Mouse (Mus musculus) mature B cell (primary cell): ENCODE data around the gene Clcn6.

ENCODE experiments used
- in situ Hi-C: fragments of 300-500 bp; cut with MboI; formaldehyde crosslinking; loops from 2 replicates; pipeline ENCODE4 v1.14.3; 2019

Gene Clcn6

GRCm38 (mm10) chr4:148038600-148039253 is at the start of gene Clcn6, which contains the start of gene Mthfr:
Gene Clcn6, minus strand, starts transcription at chr4:148038821.
Gene Mthfr, plus strand, starts transcription at chr4:148039077.
- in situ Hi-C loops = no loop called here

GRCm38 (mm10) chr4:148087907-148088527 is 49.4 kb upstream of the Clcn6 start, which contains the start of gene Agtrap:
Gene Agtrap, minus strand, starts transcription at chr4:148088031.
- in situ Hi-C loops = no loop called here

DNA sequence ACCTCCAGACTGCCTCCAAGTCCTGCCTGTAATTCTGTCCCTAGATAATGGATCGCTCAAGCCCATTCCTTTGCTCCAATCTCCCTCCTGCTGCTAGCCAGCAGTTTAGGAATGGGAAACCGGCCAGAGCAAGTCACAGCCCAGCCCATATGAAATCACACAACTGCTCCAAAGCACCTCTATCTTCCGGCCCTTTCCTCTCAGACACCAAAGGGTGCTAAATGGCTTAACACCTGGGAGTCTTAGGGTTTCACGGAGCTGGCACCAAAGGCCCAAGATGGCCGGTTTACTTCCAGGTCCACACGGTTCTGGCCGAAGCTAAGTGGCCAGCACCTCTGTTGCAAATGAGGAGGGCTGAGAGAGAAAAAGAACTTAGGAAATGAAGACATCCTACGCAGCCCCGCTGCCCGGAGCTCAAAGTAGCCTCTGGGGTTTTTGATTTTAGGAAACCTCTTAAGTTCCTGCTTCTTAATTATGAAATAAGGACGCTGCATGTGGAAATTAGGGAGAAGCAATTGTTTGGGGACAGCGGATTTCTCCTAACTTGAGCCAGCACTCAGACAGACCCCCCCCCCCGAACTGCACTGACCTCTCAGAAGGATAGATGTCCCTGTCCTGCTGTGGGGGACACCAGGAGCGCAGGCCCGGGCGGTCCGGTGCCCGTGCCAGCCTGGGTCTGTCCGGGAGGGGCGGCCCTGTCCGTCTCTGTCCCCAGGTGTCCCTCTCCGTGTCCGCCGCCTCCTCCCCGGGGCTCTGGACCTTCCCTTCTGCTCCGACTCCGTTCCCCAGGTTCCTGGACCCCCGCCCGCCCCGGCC is 48.7 kb upstream of the Clcn6 start:
- in situ Hi-C loops = no loop called here

- in situ Hi-C loops = no loop called here
Observed at GRCm38 (mm10) chr4:148085907-148086305, 47.3 kb upstream of the Clcn6 start.

DNA sequence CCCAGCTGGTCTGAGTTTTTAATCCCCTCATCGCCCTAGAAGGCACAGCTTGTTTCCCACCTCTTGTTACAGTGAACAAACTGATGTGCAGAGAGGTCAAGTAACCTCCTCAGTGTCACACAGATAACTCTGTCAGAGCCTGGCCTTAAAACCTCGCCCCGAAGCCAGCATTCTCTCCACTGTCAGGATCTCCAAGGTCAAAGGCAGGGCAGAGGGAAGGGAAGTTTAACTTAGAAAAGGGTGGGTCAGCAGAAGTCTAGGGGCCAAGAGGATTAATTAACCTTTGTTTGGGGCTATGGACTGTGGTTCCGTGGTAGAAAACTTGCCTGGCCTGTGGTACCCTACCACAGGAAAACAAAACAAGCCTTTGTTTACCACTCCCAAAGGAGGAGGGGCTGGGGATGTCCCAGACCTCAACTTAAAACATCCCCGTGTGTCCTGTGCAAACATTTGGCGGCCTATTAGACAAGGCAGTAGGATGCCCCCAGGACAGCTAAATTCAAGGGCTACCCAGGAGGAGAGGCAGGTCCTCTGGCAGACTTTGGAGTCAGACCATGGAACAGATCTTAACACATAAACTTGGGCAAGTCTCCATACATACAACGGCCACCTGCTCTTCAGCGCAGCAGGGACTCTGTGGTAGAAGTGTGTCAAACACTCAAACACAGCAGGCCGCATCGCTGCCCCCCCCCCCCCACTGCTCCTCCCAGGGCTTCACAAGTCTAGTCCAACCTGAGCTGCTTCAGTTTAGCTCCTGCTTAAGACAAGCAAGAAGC is 46.7 kb upstream of the Clcn6 start:
- in situ Hi-C loops = no loop called here

GRCm38 (mm10) chr4:148084261-148084714 is 45.7 kb upstream of the Clcn6 start:
- in situ Hi-C loops = no loop called here

DNA sequence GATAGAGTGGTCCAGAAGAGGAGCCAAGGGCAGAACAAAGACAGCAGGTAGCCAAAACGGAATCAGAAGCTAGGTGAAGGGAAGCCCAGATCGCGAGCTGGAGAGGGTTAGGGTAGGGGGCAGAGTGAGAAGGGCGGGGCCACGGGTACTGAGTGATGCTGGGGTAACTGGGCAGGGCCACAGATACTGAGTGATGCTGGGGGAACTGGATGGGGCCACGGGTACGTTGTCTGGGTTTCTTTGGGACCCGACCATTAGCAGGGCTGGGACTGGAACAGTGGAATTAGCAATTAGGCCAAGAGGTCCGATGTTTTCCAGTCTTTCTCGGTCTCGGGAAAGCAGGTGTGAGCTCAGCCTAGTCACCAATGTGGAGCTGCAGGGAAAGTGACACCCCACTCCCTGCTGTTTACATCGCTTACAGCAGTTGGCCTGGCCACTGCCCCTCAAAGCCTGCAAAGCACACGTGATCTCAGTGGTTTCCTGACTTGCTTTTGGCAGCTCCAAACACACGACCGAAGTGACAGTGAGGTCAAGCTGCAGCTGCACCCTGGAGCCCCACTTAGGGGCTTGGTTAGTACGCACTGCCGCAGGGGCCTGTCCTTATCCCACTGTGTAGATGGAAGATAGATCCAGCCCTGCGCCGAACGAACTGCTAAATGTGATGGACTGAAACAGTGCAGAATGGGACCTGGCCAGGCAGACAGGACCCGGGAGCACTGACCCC is 44.7 kb upstream of the Clcn6 start:
- in situ Hi-C loops = no loop called here

DNA sequence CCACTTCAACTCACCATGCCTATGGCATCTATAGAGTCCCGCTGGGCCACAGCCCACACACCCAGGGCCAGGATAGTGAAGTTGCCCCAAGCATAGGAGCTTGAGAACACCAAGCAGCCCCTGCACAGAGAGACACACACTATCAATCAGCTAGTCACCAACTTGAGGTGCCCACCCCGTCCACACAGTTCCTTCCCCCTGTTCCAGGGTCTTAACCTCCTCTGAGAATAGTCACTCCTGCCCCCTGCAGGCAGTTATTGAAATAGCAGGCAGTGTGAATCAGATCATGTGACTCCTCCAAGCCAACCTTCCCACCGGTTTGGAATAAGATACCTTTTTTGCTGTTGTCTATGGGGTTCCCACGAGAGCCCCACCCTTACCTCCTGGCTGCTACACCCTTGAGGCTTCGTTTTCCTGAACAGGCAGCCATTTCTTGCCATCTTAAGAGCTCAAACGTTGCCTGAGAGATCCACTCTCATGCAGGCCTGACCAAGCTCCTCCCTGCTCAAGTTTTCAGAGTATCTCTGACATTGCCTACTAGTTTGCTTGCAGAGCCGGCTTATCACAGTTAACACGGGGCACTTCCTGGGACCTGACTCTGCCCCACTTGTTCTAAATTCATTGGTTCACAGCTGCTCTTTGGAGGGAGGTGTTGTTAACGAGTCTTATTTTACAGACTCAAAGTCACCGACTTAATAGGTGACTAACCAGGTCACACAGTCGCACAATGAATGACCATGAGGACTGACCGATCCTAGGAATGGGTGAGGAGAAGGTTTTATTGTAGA is 43.8 kb upstream of the Clcn6 start:
- in situ Hi-C loops = no loop called here

GRCm38 (mm10) chr4:148081201-148081600 is 42.6 kb upstream of the Clcn6 start:
- in situ Hi-C loops = no loop called here

DNA sequence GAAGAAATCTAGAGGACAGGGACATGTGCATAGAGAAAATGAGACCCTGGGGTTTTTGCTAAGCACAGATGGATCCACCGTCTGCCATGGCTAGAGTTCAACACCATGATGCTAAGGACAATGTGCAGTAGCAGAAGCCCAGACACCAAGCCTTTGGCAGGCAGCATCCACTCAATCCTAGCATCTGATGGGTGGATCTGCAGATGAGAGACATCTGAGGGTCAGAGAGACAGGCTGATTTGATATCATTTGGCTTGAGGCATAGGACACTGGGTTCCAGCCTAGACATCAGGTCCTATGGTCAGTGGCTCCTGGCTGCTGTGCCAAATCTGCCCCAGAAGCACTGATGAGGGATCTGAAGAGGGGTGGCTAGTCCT is 42.0 kb upstream of the Clcn6 start:
- in situ Hi-C loops = no loop called here

DNA sequence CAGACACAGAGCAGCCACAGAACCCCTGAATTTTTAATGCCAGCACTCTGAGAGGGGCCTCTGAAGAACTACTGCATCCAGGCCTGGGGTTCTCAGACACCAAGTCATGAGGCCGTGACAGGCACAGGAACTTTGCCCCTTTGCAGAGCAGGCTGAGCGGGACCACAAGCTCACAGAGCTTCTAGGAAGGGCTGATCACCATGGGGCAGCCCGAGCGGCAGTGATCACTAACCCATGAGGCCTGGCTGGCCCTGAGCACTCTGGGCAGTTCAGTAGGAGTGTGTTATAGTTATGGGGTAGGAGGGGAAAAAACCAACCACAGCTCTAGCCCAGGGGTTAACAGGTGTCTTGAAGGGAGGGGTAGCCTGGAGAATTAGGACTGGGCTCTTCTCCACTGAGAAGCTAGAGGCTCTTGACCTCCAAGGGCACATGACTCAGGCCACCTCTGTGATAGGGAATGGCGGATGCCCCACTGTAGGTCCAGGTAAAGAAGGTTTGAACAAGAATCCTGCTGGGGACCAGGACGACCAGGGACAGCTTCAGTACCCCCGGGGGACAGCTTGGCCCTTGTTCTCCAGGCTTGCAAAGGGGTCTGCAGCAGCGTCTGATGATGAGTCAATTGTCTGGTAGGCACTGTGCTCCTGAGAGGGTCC is 41.4 kb upstream of the Clcn6 start:
- in situ Hi-C loops = no loop called here

DNA sequence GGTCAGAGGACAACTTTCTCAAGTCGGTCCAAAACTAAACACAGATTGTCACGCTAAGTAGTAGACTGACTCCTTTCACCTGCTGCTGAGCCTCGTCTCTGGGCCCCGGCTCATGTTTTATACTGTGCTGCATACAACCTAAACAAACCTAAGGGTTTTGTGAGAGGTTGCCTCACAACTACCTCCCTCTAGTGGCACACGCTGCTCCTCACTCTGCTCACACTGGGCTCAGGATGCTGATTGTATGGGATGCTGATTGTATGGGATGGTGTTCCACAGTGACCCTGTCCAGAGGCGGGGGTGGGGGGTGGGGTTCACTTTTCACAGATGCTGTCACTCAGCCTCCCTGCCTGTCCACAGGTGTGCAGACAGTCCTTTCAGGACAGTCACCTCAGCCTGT is 40.6 kb upstream of the Clcn6 start:
- in situ Hi-C loops = no loop called here

DNA sequence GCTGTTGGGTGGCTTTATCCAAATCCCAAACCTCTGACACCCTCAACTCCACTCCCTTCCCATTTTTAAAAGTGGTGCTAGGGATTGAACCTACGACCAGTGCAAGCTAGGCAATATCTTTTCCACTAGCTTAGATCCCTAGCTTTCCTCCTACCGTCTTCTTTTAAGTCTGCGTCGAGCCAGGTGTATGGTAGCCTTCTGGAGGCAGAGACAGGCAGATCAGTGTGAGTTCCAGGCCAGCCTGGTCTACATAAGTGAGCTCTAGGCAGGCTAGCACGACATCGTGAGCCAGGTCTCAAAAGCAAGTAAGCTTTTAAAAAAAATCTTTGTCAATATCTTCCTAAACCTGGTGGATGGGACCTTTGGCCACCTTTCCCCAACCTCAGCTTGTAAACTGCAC is 37.3 kb upstream of the Clcn6 start:
- in situ Hi-C loops = no loop called here

DNA sequence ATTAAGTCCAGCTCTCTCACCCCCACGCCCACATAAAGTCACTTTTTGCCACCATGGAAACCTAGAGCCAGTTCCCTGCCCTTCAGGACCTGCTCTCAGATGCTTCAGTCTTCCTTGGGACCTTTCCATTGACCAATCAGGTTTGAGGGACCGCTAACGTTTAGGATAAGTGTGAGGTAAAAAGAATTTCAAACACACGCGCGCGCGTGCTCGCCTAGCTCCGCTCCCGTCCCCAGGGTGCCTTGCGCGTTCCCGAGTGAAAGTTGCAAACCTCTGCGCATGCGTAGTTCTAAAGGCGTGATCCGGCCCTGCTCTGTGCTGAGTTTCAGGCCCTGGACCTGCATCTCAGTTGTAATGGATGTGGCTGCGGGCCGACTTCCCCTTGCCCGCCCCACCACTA is 36.6 kb upstream of the Clcn6 start:
- in situ Hi-C loops = no loop called here

GRCm38 (mm10) chr4:148074521-148075189 is 36.0 kb upstream of the Clcn6 start:
- in situ Hi-C loops = no loop called here

- in situ Hi-C loops = no loop called here
Observed at GRCm38 (mm10) chr4:148071508-148071907, 32.9 kb upstream of the Clcn6 start.

GRCm38 (mm10) chr4:148069602-148070218 is 31.1 kb upstream of the Clcn6 start:
- in situ Hi-C loops = no loop called here

GRCm38 (mm10) chr4:148067346-148067745 is 28.7 kb upstream of the Clcn6 start:
- in situ Hi-C loops = no loop called here

DNA sequence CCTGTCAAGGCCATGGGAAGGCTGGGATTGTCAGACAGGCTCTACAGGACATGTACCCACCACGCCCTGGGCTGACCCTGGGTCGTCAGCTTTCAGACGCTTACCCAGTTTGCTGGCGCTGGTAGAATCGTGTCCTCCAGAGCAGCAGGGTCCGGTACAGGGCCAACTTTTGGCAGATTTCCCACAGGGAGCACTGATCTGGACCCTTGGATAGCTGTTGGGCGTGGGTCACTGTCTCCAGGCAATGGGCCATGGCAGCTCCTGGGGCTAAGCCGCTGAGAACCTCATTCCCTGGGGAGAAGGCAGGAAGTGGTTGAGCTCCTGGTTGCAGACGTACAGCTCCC is 27.8 kb upstream of the Clcn6 start:
- in situ Hi-C loops = no loop called here
